Mouse (Mus musculus) adrenal gland, adult 8-10 months (tissue): ENCODE data around the gene Crlf3. TPM values are rescaled to one million over a fixed set of nuclear protein-coding genes. Genes with fewer than 3 reads are reported as not detected.
"Not testable (repeated sequence)": the region's sequence is repeated elsewhere in the genome, so short reads cannot be mapped to it uniquely, and the experiment has no call there.

Experiments used
- DNase-seq: peaks from one replicate; pipeline ENCODE4 v3.0.0; 2022
- total RNA-seq, 4 experiments: library from RNA; stranded (reverse); gene quantifications; 2 replicates each; pipeline ENCODE4 v1.2.4; 2022

The Crlf3 gene
- total RNA-seq, 4 experiments from 2014 or later, result 15.7 to 30.6 (median 22.2) TPM

- not testable (repeated sequence) for DNase-seq
These were observed 14.4 kb downstream of the Crlf3 start for GRCm38 (mm10) chr11:80066373-80066772.

GRCm38 (mm10) chr11:80062159-80062558, 18.6 kb downstream of the Crlf3 start:
- no peak for DNase-seq

GRCm38 (mm10) chr11:80056141-80056540, 24.6 kb downstream of the Crlf3 start:
- no peak for DNase-seq

- DNase-seq, result no peak
These were observed 26.1 kb downstream of the Crlf3 start for GRCm38 (mm10) chr11:80054659-80055058.

- DNase-seq, result no peak
These were observed 27.6 kb downstream of the Crlf3 start for GRCm38 (mm10) chr11:80053171-80053570.

GRCm38 (mm10) chr11:80052456-80052855, 28.3 kb downstream of the Crlf3 start:
- no peak for DNase-seq

- DNase-seq, result no peak
These were observed 30.7 kb downstream of the Crlf3 start for GRCm38 (mm10) chr11:80050088-80050487.

GRCm38 (mm10) chr11:80046856-80047255, 33.9 kb downstream of the Crlf3 start:
- no peak for DNase-seq

- DNase-seq, result no peak
These were observed 37.4 kb downstream of the Crlf3 start for GRCm38 (mm10) chr11:80043419-80043817.

- peak; percentile 23 for DNase-seq
These were observed 38.0 kb downstream of the Crlf3 start for GRCm38 (mm10) chr11:80042615-80043418.

GRCm38 (mm10) chr11:80037495-80037894, 43.3 kb downstream of the Crlf3 start:
- no peak for DNase-seq

- DNase-seq, result no peak
These were observed 59.5 kb downstream of the Crlf3 start for GRCm38 (mm10) chr11:80021306-80021705.

GRCm38 (mm10) chr11:80019792-80020191, 61.0 kb downstream of the Crlf3 start:
- DNase-seq, result no peak

- DNase-seq, result not testable (repeated sequence)
These were observed 64.3 kb downstream of the Crlf3 start for GRCm38 (mm10) chr11:80016533-80016932.

Other genes starting within 250 kb of the Crlf3 start
- 10 to 100 TPM; 39.0 to 50.4 (median 46.1) TPM for gene Utp6, start 118.6 kb downstream of the Crlf3 start, total RNA-seq
- gene Suz12, start 87.9 kb downstream of the Crlf3 start, total RNA-seq, result 10 to 100 TPM; 42.8 to 53.9 (median 47.1) TPM
- gene Atad5, start 8.4 kb upstream of the Crlf3 start, total RNA-seq, result 1 to 10 TPM; 2.1 to 3.9 (median 2.8) TPM
- 10 to 100 TPM; 15.5 to 23.6 (median 17.5) TPM for gene Tefm, start 61.2 kb upstream of the Crlf3 start, total RNA-seq
- gene Adap2, start 73.1 kb upstream of the Crlf3 start, total RNA-seq, result 10 to 100 TPM in 2 of 4 experiments, 1 to 10 TPM in 2; 7.0 to 19.5 (median 13.3) TPM
- 10 to 100 TPM; 13.4 to 16.8 (median 13.7) TPM for gene Rnf135, start 102.9 kb upstream of the Crlf3 start, total RNA-seq
- 10 to 100 TPM; 72.8 to 84.0 (median 81.5) TPM for gene Rhot1, start 128.0 kb upstream of the Crlf3 start, total RNA-seq
- 10 to 100 TPM in 1 of 4 experiments, 1 to 10 TPM in 3; 3.0 to 12.1 (median 7.0) TPM for gene Rhbdl3, start 219.9 kb upstream of the Crlf3 start, total RNA-seq